Mouse (Mus musculus) CH12.LX (cell line): ENCODE results near the gene Psip1. TPM values are rescaled to one million over a fixed set of nuclear protein-coding genes. Genes with fewer than 3 reads are reported as not detected.

Experiments used
- DNase-seq: peaks from one replicate; pipeline ENCODE4 v3.0.0-alpha.2; 2013; ENCODE audit errors: extremely low read depth
- H3K27ac ChIP-seq: 2 replicates; pipeline ENCODE4 v1.5.1; 2012; ENCODE audit warnings: low read depth, mild to moderate bottlenecking, control low read depth, moderate library complexity; ENCODE audit not compliant: insufficient read depth
- H3K27me3 ChIP-seq: replicated peaks from 2 replicates; pipeline ENCODE3; 2012; ENCODE audit warnings: inconsistent platforms
- H3K36me3 ChIP-seq, 2 experiments: replicated peaks in 1 of 2; 2 replicates each; pipeline versions ENCODE3 to v1.6.1; 2012; ENCODE audit warnings: inconsistent platforms in 1 of 2, low read length in 1 of 2, mild to moderate bottlenecking in 1 of 2, mixed read lengths in 1 of 2, moderate library complexity in 1 of 2; ENCODE audit not compliant: control insufficient read depth in 1 of 2, insufficient read depth in 1 of 2
- H3K4me1 ChIP-seq, 2 experiments: 2 replicates each; pipeline ENCODE4 v1.6.1; 2012; ENCODE audit warnings: inconsistent platforms in 1 of 2, moderate library complexity in 1 of 2; ENCODE audit not compliant: insufficient read depth in 2 of 2, control insufficient read depth in 1 of 2
- H3K4me2 ChIP-seq: 2 replicates; pipeline ENCODE4 v1.6.1; 2012; ENCODE audit warnings: low read depth, mild to moderate bottlenecking, control low read depth; ENCODE audit not compliant: poor library complexity, insufficient read depth, severe bottlenecking
- H3K4me3 ChIP-seq, 3 experiments: fragments of 150-350 bp in 1 of 3; sonication (generic) in 1 of 3; replicated peaks in 1 of 3; 2 replicates each; pipeline versions ENCODE3 to v1.5.1; 2011 to 2012; ENCODE audit warnings: low read depth in 2 of 3, low read length in 2 of 3, mild to moderate bottlenecking in 2 of 3, moderate library complexity in 2 of 3, control low read depth in 1 of 3, improper control_type of control experiment in 1 of 3, inconsistent platforms in 1 of 3, mixed read lengths in 1 of 3; ENCODE audit not compliant: poor library complexity in 1 of 3
- H3K79me2 ChIP-seq: replicated peaks from 2 replicates; pipeline ENCODE4 v1.6.1; 2012; ENCODE audit warnings: mild to moderate bottlenecking, moderate library complexity; ENCODE audit not compliant: control insufficient read depth, poor library complexity, insufficient read depth, severe bottlenecking; ENCODE audit errors: extremely low read depth
- H3K9ac ChIP-seq: 2 replicates; pipeline ENCODE4 v1.6.1; 2012; ENCODE audit warnings: low read depth, mild to moderate bottlenecking, control low read depth, moderate library complexity; ENCODE audit not compliant: insufficient read depth
- H3K9me3 ChIP-seq: replicated peaks from 2 replicates; pipeline ENCODE3; 2012; ENCODE audit warnings: low read length, inconsistent platforms, mixed read lengths
- CTCF ChIP-seq, 2 experiments: IDR thresholded peaks in 1 of 2; conservative IDR thresholded peaks in 1 of 2; 2 replicates each; pipeline ENCODE4 v1.5.1; 2011 to 2012; ENCODE audit warnings: low read depth in 2 of 2, low read length in 2 of 2, improper control_type of control experiment in 1 of 2, inconsistent platforms in 1 of 2, mild to moderate bottlenecking in 1 of 2, moderate library complexity in 1 of 2
- ETS1 ChIP-seq: conservative IDR thresholded peaks from 2 replicates; pipeline ENCODE4 v1.6.1; 2012; ENCODE audit warnings: low read depth, mild to moderate bottlenecking, inconsistent platforms, low read length, improper control_type of control experiment, moderate library complexity
- HCFC1 ChIP-seq: IDR thresholded peaks from 2 replicates; pipeline ENCODE4 v1.6.1; 2012; ENCODE audit warnings: low read depth, mild to moderate bottlenecking, inconsistent platforms, low read length, improper control_type of control experiment
- IRF4 ChIP-seq: IDR thresholded peaks from 2 replicates; pipeline ENCODE4 v1.6.1; 2014; ENCODE audit warnings: low read depth, mild to moderate bottlenecking, inconsistent platforms, low read length, improper control_type of control experiment
- MAFK ChIP-seq: IDR thresholded peaks from 2 replicates; pipeline ENCODE4 v1.6.1; 2011; ENCODE audit warnings: low read length, improper control_type of control experiment; ENCODE audit not compliant: insufficient replicate concordance
- MAZ ChIP-seq: IDR thresholded peaks from 2 replicates; pipeline ENCODE4 v1.6.1; 2012; ENCODE audit warnings: low read depth, mild to moderate bottlenecking, inconsistent platforms, low read length, improper control_type of control experiment, moderate library complexity
- NELFE ChIP-seq: IDR thresholded peaks from 2 replicates; pipeline ENCODE4 v1.6.1; 2011; ENCODE audit warnings: low read depth, low read length, improper control_type of control experiment
- POLR2AphosphoS2 ChIP-seq: IDR thresholded peaks from 2 replicates; pipeline ENCODE4 v1.6.1; 2011; ENCODE audit warnings: low read depth, low read length, improper control_type of control experiment
- RAD21 ChIP-seq: IDR thresholded peaks from 2 replicates; pipeline ENCODE4 v1.6.1; 2011; ENCODE audit warnings: low read depth, mild to moderate bottlenecking, low read length, improper control_type of control experiment, moderate library complexity
- SIN3A ChIP-seq: IDR thresholded peaks from 2 replicates; pipeline ENCODE4 v1.6.1; 2012; ENCODE audit warnings: low read length, improper control_type of control experiment, inconsistent platforms
- USF2 ChIP-seq: conservative IDR thresholded peaks from 2 replicates; pipeline ENCODE4 v1.6.1; 2011; ENCODE audit warnings: low read depth, low read length, improper control_type of control experiment
- ZMIZ1 ChIP-seq: IDR thresholded peaks from 2 replicates; pipeline ENCODE4 v1.6.1; 2012; ENCODE audit warnings: low read depth, mild to moderate bottlenecking, inconsistent platforms, low read length, improper control_type of control experiment
- ZNF384 ChIP-seq: IDR thresholded peaks from 2 replicates; pipeline ENCODE4 v1.6.1; 2012; ENCODE audit warnings: low read depth, low read length, improper control_type of control experiment, inconsistent platforms
- dilution Hi-C: fragments of 300-500 bp; cut with MboI; formaldehyde crosslinking; loops from 2 replicates; pipeline ENCODE4 v1.14.3; 2020; ENCODE audit warnings: low sequenced_read_pairs; ENCODE audit not compliant: extremely low pct_unique_long_range_greater_than_20kb, extremely low pct_ligation_motif_present
- in situ Hi-C: fragments of 300-500 bp; cut with MboI; formaldehyde crosslinking; loops from 3 replicates; pipeline ENCODE4 v1.14.3; 2019; ENCODE audit warnings: low sequenced_read_pairs, low pct_ligation_motif_present, low pct_unique_long_range_greater_than_20kb, mixed read lengths
- polyA plus RNA-seq: library from polyadenylated mRNA; unstranded; fragments of >175 nt; gene quantifications from 2 replicates; pipeline ENCODE4 v1.2.1, GENCODE M21; 2012; ENCODE audit warnings: low read depth; ENCODE audit not compliant: insufficient read length
- total RNA-seq, 2 experiments: library from RNA; depleted of rRNA; stranded (reverse); fragments of 300-350 nt in 1 of 2; fragments of >200 nt in 1 of 2; gene quantifications; 2 replicates each; pipeline ENCODE4 v1.2.3; 2012 to 2014

The Psip1 gene
- total and polyA plus RNA-seq, 3 experiments, result 61.7 to 157 (median 107) TPM

DNA sequence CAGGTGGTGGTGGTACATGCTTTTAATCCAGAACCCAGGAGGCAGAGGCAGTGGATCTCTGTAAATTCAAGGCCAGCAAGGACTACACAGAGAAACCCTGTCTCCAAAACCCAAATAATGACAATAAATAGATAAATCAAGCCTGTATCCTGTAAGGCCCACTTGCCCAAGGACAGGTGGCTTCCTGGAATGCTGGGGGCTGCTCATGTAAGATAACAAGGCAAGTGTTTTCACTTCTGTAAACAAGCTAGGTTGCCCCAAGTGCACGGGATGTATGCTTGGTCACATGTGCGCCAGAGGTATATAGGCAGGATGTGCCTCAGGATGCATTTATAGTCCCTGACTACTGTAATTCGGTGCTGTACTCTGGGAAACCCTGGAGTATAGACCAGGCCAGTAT is 74.2 kb downstream of the Psip1 start:
- H3K4me2 ChIP-seq, result no peak overlapping the region
- no peak overlapping the region for H3K4me3 ChIP-seq
- H3K4me1 ChIP-seq, result peaks cover 0 to 9% of the 10 kb centered on the region in 2 experiments; a peak in 2 of 4 replicates
- peaks cover 2% of the 10 kb centered on the region; the same call in 1 of the 2 replicates for H3K79me2 ChIP-seq
- H3K9ac ChIP-seq, result no peak overlapping the region
- H3K36me3 ChIP-seq, result no peaks in the 10 kb centered on the region
- no peaks in the 10 kb centered on the region for H3K27me3 ChIP-seq
- H3K9me3 ChIP-seq, result peaks cover 14% of the 10 kb centered on the region
- in situ Hi-C loops (no loop called here), dilution Hi-C loops (no loop called here)
- DNase-seq, result no peak
- TF ChIP-seq ZMIZ1, result no peak
- TF ChIP-seq ETS1, result no peak
- no peak for TF ChIP-seq MAFK
- TF ChIP-seq SIN3A, result no peak
- TF ChIP-seq POLR2AphosphoS2, result no peak
- H3K27ac ChIP-seq, result no peak overlapping the region

- in situ Hi-C loops, result no loop called here
- Histone ChIP-seq H3K27ac (no peak overlapping the region), H3K9ac (no peak overlapping the region), H3K4me2 (no peak overlapping the region), H3K27me3 (no peaks in the 10 kb centered on the region), H3K4me1 (peaks cover 0 to 4% of the 10 kb centered on the region in 2 experiments; a peak in 1 of 4 replicates), H3K4me3 (no peak overlapping the region), H3K79me2 (no peaks in the 10 kb centered on the region)
- DNase-seq, result no peak
- dilution Hi-C loops, result no loop called here
- peak; percentile 38 for TF ChIP-seq RAD21
- no peak for TF ChIP-seq HCFC1
- no peak for TF ChIP-seq NELFE
- TF ChIP-seq ZNF384, result peak; percentile 77
- no peak for TF ChIP-seq ZMIZ1
- TF ChIP-seq SIN3A, result no peak
- TF ChIP-seq CTCF (conservative IDR thresholded peaks at IDR 0.05 in 1 of 2, IDR thresholded peaks at IDR 0.05 in 1 of 2; ENCODE audit: low read depth in 2 of 2, low read length in 2 of 2), result peak in 1 of 2 experiments; percentile 38; a peak in 1 of 4 replicates
- no peak for TF ChIP-seq USF2
- TF ChIP-seq MAZ, result no peak
- TF ChIP-seq, all 38 proteins: peak for 3
- Histone ChIP-seq H3K36me3 (no peaks in the 10 kb centered on the region), H3K9me3 (peaks cover 11% of the 10 kb centered on the region)
Measured at GRCm38 (mm10) chr4:83409867-83410505, 76.3 kb downstream of the Psip1 start.

DNA sequence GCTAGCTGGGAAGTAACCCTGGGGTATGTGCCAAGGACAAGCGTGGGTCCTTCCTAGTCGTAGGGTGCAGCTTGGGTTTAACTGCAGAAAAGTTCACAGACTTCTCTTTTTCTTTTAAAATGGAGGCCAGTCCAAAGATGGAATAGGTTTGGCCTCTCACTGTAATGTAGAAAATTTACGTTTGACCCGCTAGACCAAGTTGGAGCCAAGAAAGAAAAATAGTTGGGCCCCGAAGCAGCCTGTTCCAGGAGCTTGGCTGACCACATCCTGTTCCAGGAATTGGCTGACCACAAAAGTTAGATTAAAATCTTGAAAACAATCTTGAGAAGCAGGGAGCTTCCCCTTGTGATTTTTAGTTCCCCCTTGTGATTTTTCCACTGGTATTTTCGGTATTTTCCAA is 78.6 kb downstream of the Psip1 start:
- Histone ChIP-seq H3K9ac (no peak overlapping the region), H3K79me2 (no peaks in the 10 kb centered on the region), H3K36me3 (no peaks in the 10 kb centered on the region), H3K27ac (no peak overlapping the region), H3K27me3 (no peaks in the 10 kb centered on the region), H3K9me3 (peaks cover 18% of the 10 kb centered on the region), H3K4me1 (peaks cover 0 to 4% of the 10 kb centered on the region in 2 experiments; a peak in 1 of 4 replicates), H3K4me3 (no peak overlapping the region), H3K4me2 (no peak overlapping the region)
- TF ChIP-seq IRF4, result no peak
- in situ Hi-C loops, result no loop called here
- DNase-seq, result no peak
- dilution Hi-C loops, result no loop called here

Other genes with a start within 250 kb of the Psip1 start
- gene Ttc39b, start 162.2 kb downstream of the Psip1 start, total RNA-seq (2012; rRNA removed), result 12.6 and 14.7 TPM in 2 replicates
- gene Ttc39b, start 162.2 kb downstream of the Psip1 start, total RNA-seq (2014; rRNA removed), result 16.7 and 17.3 TPM in 2 replicates
- 15.7 and 17.8 TPM in 2 replicates for gene Ttc39b, start 162.2 kb downstream of the Psip1 start, polyA plus RNA-seq
- gene Snapc3, start 68.7 kb downstream of the Psip1 start, total RNA-seq (2012; rRNA removed), result 18.2 and 18.6 TPM in 2 replicates
- gene Snapc3, start 68.7 kb downstream of the Psip1 start, total RNA-seq (2014; rRNA removed), result 28.7 and 31.2 TPM in 2 replicates
- 18.2 and 18.8 TPM in 2 replicates for gene Snapc3, start 68.7 kb downstream of the Psip1 start, polyA plus RNA-seq
- 1.1 and 1.5 TPM in 2 replicates for gene Ccdc171, start 39.1 kb upstream of the Psip1 start, total RNA-seq (2012; rRNA removed)
- gene Ccdc171, start 39.1 kb upstream of the Psip1 start, total RNA-seq (2014; rRNA removed), result 0.93 and 1.4 TPM in 2 replicates
- gene Ccdc171, start 39.1 kb upstream of the Psip1 start, polyA plus RNA-seq, result 2.2 and 2.3 TPM in 2 replicates